Mouse (Mus musculus) mouse trophoblast stem cell (cell line): Measurements from ENCODE around the gene Ints13.
"Not testable (repeated sequence)": the region's sequence is repeated elsewhere in the genome, so short reads cannot be mapped to it uniquely, and the experiment has no call there.

Source experiments
- in situ Hi-C, 2 experiments: fragments of 300-500 bp; cut with MseI, MboI; formaldehyde crosslinking; loops; 2 replicates in 1 of 2; 3 replicates in 1 of 2; pipeline ENCODE4 v1.15.1; 2025

Gene Ints13

GRCm38 (mm10) chr6:146577310-146578109, at the start of gene Ints13:
Gene Ints13 (minus strand): TSS chr6:146577835.
- in situ Hi-C loops, result no loop called here

GRCm38 (mm10) chr6:146616670-146617069, 39.0 kb upstream of the Ints13 start:
- in situ Hi-C loops, result no loop called here

GRCm38 (mm10) chr6:146615891-146616290, 38.3 kb upstream of the Ints13 start:
- in situ Hi-C loops, result no loop called here

GRCm38 (mm10) chr6:146614541-146614940, 36.9 kb upstream of the Ints13 start:
- in situ Hi-C loops, result no loop called here

- in situ Hi-C loops, result no loop called here
Measured at GRCm38 (mm10) chr6:146613907-146614306, 36.3 kb upstream of the Ints13 start.

GRCm38 (mm10) chr6:146612736-146613135, 35.1 kb upstream of the Ints13 start:
- in situ Hi-C loops, result no loop called here

- in situ Hi-C loops, result no loop called here
Measured at GRCm38 (mm10) chr6:146611897-146612296, 34.3 kb upstream of the Ints13 start.

- in situ Hi-C loops, result no loop called here
Measured at GRCm38 (mm10) chr6:146611385-146611784, 33.8 kb upstream of the Ints13 start.

- in situ Hi-C loops, result no loop called here
Measured at GRCm38 (mm10) chr6:146603651-146604050, 26.0 kb upstream of the Ints13 start.

- in situ Hi-C loops, result no loop called here
Measured at GRCm38 (mm10) chr6:146602601-146603000, 25.0 kb upstream of the Ints13 start.

- in situ Hi-C loops, result no loop called here
Measured at GRCm38 (mm10) chr6:146585134-146585533, 7.5 kb upstream of the Ints13 start.

GRCm38 (mm10) chr6:146583366-146584046, 5.9 kb upstream of the Ints13 start:
- in situ Hi-C loops, result no loop called here

- in situ Hi-C loops, result no loop called here
Measured at GRCm38 (mm10) chr6:146580381-146580926, 2.8 kb upstream of the Ints13 start.

GRCm38 (mm10) chr6:146578586-146578985, 951 bp upstream of the Ints13 start:
- in situ Hi-C loops, result no loop called here

- in situ Hi-C loops, result no loop called here
Measured at GRCm38 (mm10) chr6:146578111-146578531, 486 bp upstream of the Ints13 start.

- in situ Hi-C loops, result no loop called here
Measured at GRCm38 (mm10) chr6:146576903-146577302, 732 bp downstream of the Ints13 start, which contains the start of gene Fgfr1op2. Gene Fgfr1op2 (plus strand): TSS chr6:146577203.

- in situ Hi-C loops, result no loop called here
Measured at GRCm38 (mm10) chr6:146572073-146572472, 5.6 kb downstream of the Ints13 start.

GRCm38 (mm10) chr6:146562461-146562860, 15.2 kb downstream of the Ints13 start:
- in situ Hi-C loops, result not testable (repeated sequence)

GRCm38 (mm10) chr6:146551326-146551725, 26.3 kb downstream of the Ints13 start:
- in situ Hi-C loops, result no loop called here

- in situ Hi-C loops, result no loop called here
Measured at GRCm38 (mm10) chr6:146550421-146550820, 27.2 kb downstream of the Ints13 start.

- in situ Hi-C loops, result no loop called here
Measured at GRCm38 (mm10) chr6:146545289-146545865, 32.3 kb downstream of the Ints13 start.

- in situ Hi-C loops, result no loop called here
Measured at GRCm38 (mm10) chr6:146544622-146545021, 33.0 kb downstream of the Ints13 start.
